Mouse (Mus musculus) natural killer cell, adult 2 months (primary cell): Measurements from ENCODE around the gene Ifnar2.

ENCODE experiments used
- DNase-seq, 2 experiments: peaks; one replicate each; pipeline ENCODE4 v3.0.0; 2022; ENCODE audit warnings: low spot score in 2 of 2

Ifnar2 gene

DNA sequence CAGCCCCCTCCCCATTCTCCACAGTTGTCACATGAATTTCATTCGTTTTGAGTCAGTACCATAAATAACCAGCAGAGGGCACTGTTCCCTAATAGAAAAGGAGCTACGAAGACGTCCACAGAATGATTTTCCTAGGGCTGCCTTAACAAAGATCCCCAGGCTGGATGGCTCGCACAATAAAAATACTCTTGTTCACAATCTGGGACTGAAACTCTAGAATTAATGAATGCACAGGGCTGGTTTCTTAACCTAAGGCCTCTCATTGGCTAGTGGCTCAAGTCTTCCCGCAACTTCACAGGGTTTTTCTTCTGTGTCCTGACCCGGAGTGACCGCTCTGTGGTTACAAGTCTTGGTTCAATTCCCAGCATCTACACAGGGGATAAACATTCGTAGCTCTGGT, 14.0 kb upstream of the Ifnar2 start:
- peak; percentile 53 to 63 for DNase-seq

DNA sequence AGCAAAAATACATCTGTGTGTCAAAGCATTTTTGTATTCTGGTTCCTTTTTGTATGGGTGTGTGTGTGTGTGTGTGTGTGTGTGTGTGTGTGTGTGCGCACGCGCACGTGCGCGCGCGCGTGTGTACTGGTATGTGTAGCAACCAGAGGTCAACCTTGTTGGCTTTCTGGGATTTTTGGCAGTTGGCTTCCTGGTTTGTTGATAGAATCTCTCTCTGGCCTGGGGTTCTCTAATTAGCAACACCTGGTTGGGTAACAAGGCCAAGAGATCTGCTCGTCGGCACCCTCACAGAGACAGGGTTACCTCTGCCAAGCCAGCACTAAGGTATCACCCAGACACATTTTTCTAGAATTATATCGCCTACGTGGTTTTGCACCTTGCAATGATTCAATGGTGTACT, 13.1 kb upstream of the Ifnar2 start:
- DNase-seq = no peak

GRCm38 (mm10) chr16:91360162-91360561, 12.4 kb upstream of the Ifnar2 start:
- DNase-seq = no peak

- DNase-seq = no peak
Observed at GRCm38 (mm10) chr16:91362006-91362405, 10.6 kb upstream of the Ifnar2 start.

- no peak for DNase-seq
Observed at GRCm38 (mm10) chr16:91362616-91363272, 9.8 kb upstream of the Ifnar2 start.

DNA sequence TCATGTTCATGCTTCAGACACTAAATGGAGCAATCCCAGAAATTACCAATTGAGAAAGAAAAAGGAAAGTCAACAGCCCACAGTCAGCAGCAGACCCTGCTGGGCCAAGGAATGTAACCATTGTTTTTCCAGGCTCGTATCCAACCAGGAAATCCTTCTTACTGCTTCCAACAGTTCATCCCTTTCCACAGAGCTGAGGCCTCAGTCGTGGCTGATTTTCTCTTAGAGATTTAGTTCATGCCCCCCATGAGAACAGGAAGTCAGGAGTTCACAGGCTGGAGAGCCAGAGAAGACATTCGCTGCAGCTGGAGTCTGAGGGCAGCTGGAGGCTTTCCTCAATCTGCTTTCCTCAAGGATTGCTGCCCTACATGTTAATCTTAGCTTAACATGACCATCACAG, 9.1 kb upstream of the Ifnar2 start:
- DNase-seq = no peak

GRCm38 (mm10) chr16:91366567-91366966, 6.0 kb upstream of the Ifnar2 start:
- DNase-seq = peak; percentile 81 to 82

DNA sequence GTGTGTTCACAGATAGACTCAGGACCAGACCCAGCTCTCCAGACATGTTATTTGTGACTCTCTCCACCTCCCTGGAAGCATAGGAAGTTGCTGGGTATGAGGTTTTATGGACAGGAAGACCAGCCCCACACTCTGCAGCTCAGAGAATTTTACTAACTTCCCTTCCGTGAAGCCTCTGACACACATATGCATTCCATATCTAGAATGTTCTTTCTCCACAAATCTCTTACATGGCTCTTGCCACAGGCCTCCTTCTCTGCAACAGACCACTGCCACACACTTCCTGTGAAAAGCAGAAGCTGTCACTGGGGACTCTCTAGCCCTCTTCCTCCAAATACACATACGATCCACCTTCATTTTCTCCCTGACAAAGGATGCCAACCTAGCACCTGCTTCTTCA, 5.5 kb upstream of the Ifnar2 start:
- DNase-seq = peak in 1 of 2 experiments; percentile 34

GRCm38 (mm10) chr16:91373473-91374252, 1.1 kb downstream of the Ifnar2 start:
- DNase-seq = no peak

DNA sequence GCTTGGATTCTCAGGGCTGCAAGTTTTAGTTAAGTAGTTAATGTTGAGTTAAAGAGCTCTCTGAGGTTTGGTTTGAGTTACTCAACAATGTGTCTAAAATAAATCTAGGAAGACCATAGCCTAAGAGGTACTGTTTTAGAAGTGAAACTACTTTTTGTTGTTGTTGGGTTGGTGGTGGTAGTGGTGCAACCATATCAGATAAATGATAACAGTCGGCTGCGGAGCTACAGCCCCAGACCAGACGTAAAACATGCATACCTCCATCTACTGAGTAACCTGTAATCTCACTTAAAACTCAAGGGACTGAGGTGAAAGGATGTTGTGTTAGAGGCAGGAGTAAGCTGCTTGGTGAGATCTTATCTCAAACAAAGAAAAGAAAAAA, 1.7 kb downstream of the Ifnar2 start:
- DNase-seq = no peak

DNA sequence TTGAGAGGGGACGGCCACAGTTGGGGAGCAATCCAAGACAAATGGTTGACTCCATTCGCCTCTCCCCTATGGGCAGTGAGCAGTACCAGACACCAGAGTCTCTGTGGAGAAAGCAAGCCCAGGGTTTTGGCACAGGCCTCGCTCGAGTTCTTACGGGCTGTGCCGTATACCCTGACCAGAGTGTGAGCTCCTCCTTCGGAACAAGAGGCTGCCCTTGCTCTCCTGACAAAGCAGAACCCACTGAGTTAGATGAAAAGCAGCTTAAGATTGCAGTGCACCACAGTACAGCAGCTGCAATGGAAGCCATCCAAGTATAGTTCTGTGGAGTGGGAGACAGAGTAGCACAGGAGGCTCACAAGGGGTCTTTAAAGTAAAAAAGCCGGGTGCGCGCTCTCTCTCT, 4.1 kb downstream of the Ifnar2 start:
- no peak for DNase-seq

- no peak for DNase-seq
Observed at GRCm38 (mm10) chr16:91378431-91378986, 5.9 kb downstream of the Ifnar2 start.

- no peak for DNase-seq
Observed at GRCm38 (mm10) chr16:91378991-91379390, 6.4 kb downstream of the Ifnar2 start.

- no peak for DNase-seq
Observed at GRCm38 (mm10) chr16:91379412-91379811, 6.8 kb downstream of the Ifnar2 start.

DNA sequence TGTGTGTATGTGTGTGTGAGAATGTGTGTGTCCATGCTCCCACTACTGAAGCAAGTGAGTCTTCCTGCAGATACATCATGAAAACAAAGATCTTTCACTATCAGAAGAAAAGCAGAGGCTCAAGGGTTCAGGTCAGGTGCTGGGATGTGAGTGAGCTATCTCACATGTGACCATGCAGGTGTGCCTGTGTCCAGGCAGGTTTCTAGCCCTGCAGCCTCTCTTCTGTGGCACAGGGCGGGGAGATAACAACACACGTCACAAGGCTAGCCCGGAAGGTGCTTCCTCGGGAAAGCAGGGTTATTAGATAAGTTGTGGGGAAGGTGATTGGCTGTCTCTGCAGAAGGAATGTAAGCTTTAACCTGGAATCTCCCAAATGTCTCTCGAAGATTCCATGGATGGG, 7.6 kb downstream of the Ifnar2 start:
- DNase-seq = no peak

DNA sequence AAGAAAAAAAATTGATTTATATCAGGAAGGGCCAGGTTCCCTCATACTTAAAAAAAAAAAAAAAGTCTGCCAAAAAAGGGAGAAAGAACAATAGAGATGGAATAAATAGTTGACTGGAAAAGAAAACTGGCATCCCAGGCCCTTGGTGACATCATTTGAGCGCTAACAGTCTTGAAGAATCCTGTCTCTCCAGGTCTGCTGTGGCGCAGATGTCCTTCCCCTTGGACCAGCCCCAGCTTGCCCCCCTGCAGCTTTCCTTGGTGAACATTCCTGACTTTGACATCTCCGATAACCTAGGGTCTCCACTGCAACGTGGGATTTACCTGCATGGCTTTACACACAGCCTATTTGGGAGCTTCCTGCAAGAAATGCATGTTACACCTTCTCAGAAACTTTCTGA, 9.0 kb downstream of the Ifnar2 start:
- DNase-seq = no peak

GRCm38 (mm10) chr16:91382261-91382790, 9.7 kb downstream of the Ifnar2 start:
- no peak for DNase-seq

- DNase-seq = no peak
Observed at GRCm38 (mm10) chr16:91384221-91384620, 11.6 kb downstream of the Ifnar2 start.

- no peak for DNase-seq
Observed at GRCm38 (mm10) chr16:91385621-91386020, 13.0 kb downstream of the Ifnar2 start.

DNA sequence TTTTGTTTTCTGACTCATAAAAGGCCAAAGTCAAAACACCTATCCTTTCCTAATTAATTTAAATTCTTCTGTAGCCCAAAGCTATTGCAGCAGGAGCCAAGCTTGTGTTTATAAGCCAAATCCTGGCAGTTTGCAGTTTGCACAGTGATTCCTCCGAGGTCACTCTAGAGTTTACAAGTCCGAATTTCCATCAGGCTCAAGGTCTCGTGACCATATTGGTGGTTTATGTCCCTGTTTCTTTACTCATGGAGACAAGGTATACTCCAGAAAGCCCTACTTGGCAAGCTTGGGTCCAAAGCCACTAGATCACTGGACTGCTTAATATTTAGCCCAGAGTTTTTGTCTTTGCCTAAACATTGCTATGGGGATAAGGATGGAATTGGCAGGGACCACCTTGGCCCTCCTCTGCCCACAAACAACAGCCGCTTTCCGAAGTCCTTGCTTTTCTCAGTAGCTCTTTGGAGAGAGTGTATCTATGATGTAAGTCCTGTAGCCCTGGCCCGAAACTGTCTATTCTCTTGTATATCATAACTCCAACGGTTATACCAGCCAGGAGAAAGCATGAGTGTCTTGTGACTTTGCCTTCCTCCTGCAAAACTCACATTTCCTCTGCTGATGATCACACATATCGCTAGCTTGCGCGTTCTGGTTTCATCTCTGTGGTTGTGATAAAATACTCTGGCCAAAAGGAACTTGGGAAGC, 14.0 kb downstream of the Ifnar2 start:
- DNase-seq = no peak

- DNase-seq = no peak
Observed at GRCm38 (mm10) chr16:91387121-91387486, 14.5 kb downstream of the Ifnar2 start.

DNA sequence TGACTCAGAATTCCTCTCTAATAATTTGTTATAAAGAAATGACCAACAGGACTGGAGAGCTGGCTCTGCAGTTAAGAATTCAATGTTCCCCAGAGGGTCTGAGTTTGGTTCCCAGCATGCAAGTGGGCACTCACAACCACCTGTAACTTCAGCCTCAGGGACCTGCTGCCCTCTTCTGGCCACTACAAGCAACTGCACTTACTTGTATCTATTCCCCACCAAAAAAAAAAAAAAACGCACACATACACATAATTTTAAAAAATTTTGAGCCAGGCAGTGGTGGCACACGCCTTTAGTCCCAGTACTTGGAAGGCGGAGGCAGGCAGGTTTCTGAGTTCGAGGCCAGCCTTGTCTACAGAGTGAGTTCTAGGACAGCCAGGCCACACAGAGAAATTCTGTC, 17.5 kb downstream of the Ifnar2 start:
- no peak for DNase-seq
